Comparison of ENCODE assay signal across 9 mouse cellular contexts in the genomic region with DNA sequence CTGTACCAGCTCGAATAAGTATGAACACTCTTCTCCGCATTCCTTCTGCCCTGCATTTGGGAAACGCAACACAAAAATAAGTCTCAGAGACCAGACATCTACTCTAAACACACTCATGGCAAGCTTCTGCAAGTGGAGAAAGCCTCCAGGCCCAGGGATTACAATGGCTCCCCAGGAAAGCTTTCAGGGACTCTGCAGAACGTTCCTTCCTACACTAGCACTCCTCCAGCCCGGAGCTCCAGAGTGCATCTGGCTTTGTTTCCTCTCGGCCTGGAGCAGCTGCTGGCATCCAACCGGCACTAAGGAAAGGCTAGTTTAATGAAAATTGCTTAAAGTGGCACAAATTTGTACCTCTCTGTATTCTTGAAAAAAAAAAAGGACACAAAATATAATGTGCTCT. TPM values are rescaled to one million over a fixed set of nuclear protein-coding genes. Genes with fewer than 3 reads are reported as not detected.
DNase-seq lines count a peak whose midpoint lies in the region; ATAC-seq lines count a peak whose summit lies in the region.
"Had no signal": no experiment of that assay in that cellular context is flagged by ENCODE, and none has a peak within 500 bp of the region (broad histone marks: within the 10 kb centered on the region; RNA-seq: fewer than 3 reads in every experiment).

No protein-coding gene starts in this region.

- peaks cover 84% of the 10 kb centered on the region for H3K4me1 ChIP-seq in heart, embryonic 13.5 days
- peaks cover 55% of the 10 kb centered on the region for H3K4me1 ChIP-seq in limb, embryonic 12.5 days (replicated peaks)

- H3K9me3 ChIP-seq in heart, embryonic 13.5 days: no peaks in the 10 kb centered on the region
- H3K9me3 ChIP-seq in limb, embryonic 12.5 days: no peaks in the 10 kb centered on the region

- H3K27ac ChIP-seq in heart, embryonic 13.5 days (replicated peaks): peak overlapping the region; percentile 90
- peak overlapping the region; percentile 92 for H3K27ac ChIP-seq in limb, embryonic 12.5 days

- 39% methylated on average over 7 of the region's 7 CpGs for WGBS in heart, embryonic 13.5 days
- WGBS in limb, embryonic 12.5 days: 51% methylated on average over 7 of the region's 7 CpGs

- peaks cover 31% of the 10 kb centered on the region for H3K36me3 ChIP-seq in heart, embryonic 13.5 days
- peaks cover 26% of the 10 kb centered on the region for H3K36me3 ChIP-seq in limb, embryonic 12.5 days

- intact Hi-C loops in heart, postnatal 25 days (cut with DNase I): no loop called here

- peak overlapping the region; percentile 77 for H3K9ac ChIP-seq in heart, embryonic 13.5 days
- H3K9ac ChIP-seq in limb, embryonic 12.5 days (replicated peaks): 0 out of 2 replicates have a peak overlapping the region, but pooled peaks have one; percentile 12

- peak; percentile 92 for DNase-seq in heart, adult 11 months
- DNase-seq in heart, postnatal 25 days (ENCODE audit: low spot score): no peak
- peak; percentile 44 for DNase-seq in brain, adult 2 months (ENCODE audit: low read depth, low spot score)
- DNase-seq in left cerebral cortex, adult 8-10 months (ENCODE audit: low spot score in 2 of 2): no peak
- no peak for DNase-seq in spleen, postnatal 4 days (ENCODE audit: low spot score in 2 of 2)
- no peak for DNase-seq in right cerebral cortex, postnatal 4 days

- no peaks in the 10 kb centered on the region for H3K27me3 ChIP-seq in heart, embryonic 13.5 days (replicated peaks)
- no peaks in the 10 kb centered on the region for H3K27me3 ChIP-seq in limb, embryonic 12.5 days

- peak overlapping the region; percentile 38 for H3K4me2 ChIP-seq in heart, embryonic 13.5 days
- H3K4me2 ChIP-seq in limb, embryonic 12.5 days: peak overlapping the region; percentile 37

- peak overlapping the region; percentile 4; the same call in 1 of the 2 replicates for H3K4me3 ChIP-seq in heart, embryonic 13.5 days
- 0 out of 2 replicates have a peak overlapping the region, but pooled peaks have one; percentile 4 for H3K4me3 ChIP-seq in limb, embryonic 12.5 days (replicated peaks)
- H3K4me3 ChIP-seq: myocyte had no signal

- no peak for ATAC-seq in heart, embryonic 13.5 days (ENCODE audit: extremely low read depth, insufficient number of reproducible peaks, low FRiP score, low TSS enrichment)
- ATAC-seq in limb, embryonic 12.5 days (ENCODE audit: insufficient number of reproducible peaks, insufficient read depth, low FRiP score, low TSS enrichment, low read depth): peak; percentile 31; the same call in 1 of the 2 replicates

RNA-seq across cellular contexts. Expression of gene Clic4, which starts 14.1 kb away (rescaled TPM):
- 100 to 1,000 TPM; 249 to 269 TPM for total RNA-seq in heart, postnatal 25 days (2021)
- polyA plus RNA-seq in heart, embryonic 13.5 days (2015; fragmentation: Nextera tagmentation; extraction: Ambion mirVana): 202 and 213 TPM in 2 replicates
- polyA plus RNA-seq in limb, embryonic 12.5 days (2016; fragmentation: Nextera tagmentation; extraction: Ambion mirVana): 191 and 199 TPM in 2 replicates
- 10 to 100 TPM; 40.1 to 47.4 (median 42.7) TPM for total RNA-seq in left cerebral cortex, adult 8-10 months (2022)

Comparison
In these comparisons a context has a peak if more than half of its experiments do, and no peak if none do; other contexts are left out.
1. DNase-seq: peak in heart, adult 11 months (single experiment) and brain, adult 2 months (single experiment); none in heart, postnatal 25 days (single experiment), left cerebral cortex, adult 8-10 months (0 of 2), spleen, postnatal 4 days (0 of 2) and right cerebral cortex, postnatal 4 days (single experiment).
2. RNA of gene Clic4, which starts 14.1 kb away (total RNA-seq): 249 to 269 TPM in heart, postnatal 25 days; 40.1 to 47.4 TPM in left cerebral cortex, adult 8-10 months; every median in the first group is over 4 times any median in the second.